Mouse (Mus musculus): Measurements from ENCODE around the gene Cxcl5.

Gene Cxcl5

DNA sequence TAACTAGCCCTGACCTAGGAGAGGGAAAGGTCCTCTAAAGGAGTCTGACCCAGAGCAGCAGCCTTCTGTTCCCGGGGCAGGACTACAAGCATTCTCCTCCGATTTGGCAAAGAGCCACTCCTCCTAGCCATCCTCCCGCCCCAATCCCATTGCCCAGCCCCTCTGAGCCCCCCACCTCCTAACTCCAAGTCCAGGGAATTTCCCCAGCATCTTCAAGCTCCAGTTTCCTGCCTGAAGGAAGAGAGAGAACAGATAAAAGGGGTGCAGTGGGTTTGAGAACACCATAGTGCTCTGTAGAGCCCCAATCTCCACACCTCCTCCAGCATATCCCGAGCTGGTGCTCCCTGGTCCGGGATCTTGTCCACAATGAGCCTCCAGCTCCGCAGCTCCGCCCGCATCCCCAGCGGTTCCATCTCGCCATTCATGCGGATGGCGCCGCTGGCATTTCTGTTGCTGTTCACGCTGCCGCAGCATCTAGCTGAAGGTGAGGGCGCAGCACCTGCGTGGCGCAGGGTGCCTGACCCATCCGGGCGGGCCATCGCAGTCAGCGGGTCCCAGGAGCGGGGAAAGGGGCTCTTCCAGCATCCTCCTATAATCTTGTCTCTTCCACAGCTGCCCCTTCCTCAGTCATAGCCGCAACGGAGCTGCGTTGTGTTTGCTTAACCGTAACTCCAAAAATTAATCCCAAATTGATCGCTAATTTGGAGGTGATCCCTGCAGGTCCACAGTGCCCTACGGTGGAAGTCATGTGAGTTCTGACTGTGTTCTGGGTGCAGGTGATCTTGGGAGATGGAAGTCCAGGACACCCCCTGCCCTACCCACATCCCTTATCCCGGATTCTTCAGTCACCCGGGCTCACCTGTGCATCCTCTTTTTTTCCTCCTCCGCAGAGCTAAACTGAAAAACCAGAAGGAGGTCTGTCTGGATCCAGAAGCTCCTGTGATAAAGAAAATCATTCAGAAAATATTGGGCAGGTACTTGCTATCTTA lies at the start of gene Cxcl5:
TSS of gene Cxcl5 (plus strand) at position 284 of the 989 bp plus-strand sequence.
- 2% methylated on average over 32 of the region's 32 CpGs for WGBS

DNA sequence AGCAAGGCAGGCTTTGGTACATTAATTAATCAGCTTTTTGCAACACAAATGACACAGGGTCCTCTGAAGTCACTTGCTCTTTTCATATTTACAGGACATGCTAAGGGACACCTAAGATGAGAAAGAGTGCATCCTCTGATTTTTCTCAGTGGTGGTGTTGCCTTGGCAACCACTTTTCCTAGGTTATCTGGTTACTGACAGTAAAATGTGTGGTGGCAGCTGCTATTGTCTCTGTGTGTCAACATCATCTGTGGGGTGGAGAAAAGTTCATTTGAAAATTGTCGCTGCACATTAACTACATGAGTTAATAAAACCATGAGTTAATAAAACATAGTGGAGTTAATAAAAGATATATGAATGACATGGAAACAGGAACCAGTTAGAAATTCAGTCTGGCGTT lies 47.8 kb upstream of the Cxcl5 start:
- WGBS = 77% methylated on average over 2 of the region's 2 CpGs

DNA sequence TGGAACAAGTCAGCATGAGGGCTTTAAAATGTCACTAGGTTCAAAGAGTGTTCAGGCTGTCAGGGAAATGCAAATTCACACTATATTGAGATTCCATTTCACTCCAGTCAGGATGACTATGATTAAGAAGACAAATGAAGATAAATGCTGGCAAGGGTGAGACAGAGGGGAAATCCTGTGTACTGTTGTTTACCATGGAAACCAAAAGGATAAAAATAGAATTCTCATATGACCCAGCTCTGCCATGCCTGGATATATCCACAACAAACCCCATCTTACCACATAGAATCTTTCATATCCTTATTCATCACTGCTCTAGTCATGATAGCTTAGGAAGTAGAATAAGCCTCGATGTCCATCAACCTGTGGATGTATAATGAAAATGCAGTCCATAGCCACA lies 41.2 kb upstream of the Cxcl5 start:
- 94% methylated on average over 1 of the region's 1 CpGs for WGBS

DNA sequence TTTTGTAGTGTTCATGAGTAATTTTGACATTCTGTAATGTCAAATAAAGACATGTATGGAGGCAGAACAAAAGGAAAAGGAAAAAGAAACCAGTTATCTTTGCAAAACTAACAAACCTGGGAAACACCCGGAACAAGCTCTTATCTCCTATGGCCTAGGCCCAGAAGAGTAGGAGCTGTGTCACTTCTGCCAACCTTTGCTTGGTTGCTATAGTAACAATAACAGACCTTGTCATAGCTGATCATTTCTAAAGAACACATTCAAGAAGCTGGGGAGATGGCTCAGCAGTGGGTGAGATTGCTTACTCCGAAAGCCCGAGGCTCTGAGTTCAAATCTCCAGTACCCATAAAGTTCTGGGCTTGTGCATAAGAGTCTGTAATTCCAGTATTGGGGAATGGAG lies 36.5 kb upstream of the Cxcl5 start:
- 91% methylated on average over 3 of the region's 3 CpGs for WGBS

DNA sequence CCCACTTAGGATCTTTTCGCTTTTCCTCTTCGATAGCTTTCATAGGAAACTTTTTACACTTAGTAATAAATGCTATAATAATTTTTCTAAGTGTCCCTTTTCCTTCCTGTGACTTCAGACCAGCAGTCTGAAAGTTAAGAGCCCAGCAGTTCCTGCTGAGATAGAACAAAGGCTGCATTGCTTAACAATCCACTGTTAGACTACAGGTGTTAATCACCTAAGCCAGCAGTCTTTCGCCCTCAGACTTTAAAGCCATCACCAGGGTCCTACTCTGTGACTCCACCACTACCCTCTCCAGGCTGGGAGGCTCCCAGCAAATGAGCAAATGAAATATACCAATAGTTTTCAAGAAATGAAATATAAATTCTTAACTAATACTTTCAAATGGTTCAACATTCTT lies 30.9 kb upstream of the Cxcl5 start:
- WGBS = 83% methylated on average over 3 of the region's 3 CpGs

DNA sequence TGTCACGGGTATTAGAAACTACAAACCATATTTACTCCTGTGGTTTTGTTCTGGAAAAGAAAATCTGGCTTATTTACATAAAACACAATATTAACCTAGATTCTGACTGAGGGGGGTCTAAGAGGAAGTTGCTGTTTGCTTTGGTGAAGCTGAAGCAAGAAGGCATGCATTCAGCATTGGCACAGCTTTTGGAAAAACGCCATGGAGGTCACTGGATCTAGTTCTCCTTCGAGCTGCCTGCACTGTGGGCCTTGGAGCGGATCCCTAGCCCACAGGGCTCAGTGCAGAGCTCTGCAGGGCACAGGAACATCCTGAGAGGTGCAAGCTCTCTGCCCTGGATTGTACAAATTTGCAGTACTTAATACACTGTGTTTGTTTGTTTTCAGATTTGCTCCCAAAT lies 27.7 kb upstream of the Cxcl5 start:
- WGBS = 59% methylated on average over 4 of the region's 4 CpGs

DNA sequence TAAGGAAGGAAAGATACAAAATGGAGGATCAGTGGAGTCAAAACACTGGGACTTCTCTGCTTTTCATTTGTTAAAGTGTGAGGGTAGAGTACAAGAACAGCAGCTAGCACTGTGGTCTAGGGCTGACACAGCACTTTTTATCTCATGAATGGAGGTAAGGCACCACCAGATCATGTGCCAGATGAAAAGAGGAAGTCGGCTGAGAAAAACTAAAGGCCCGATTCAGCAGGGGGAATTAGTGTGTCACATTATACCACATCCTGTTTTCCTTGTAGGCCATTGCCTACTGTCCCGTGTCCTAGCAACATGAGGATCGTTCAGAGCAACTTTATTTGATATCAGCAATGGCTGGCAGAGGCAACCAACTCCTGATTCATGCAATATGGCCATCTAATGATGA lies 17.1 kb upstream of the Cxcl5 start:
- WGBS = 60% methylated on average over 4 of the region's 4 CpGs

DNA sequence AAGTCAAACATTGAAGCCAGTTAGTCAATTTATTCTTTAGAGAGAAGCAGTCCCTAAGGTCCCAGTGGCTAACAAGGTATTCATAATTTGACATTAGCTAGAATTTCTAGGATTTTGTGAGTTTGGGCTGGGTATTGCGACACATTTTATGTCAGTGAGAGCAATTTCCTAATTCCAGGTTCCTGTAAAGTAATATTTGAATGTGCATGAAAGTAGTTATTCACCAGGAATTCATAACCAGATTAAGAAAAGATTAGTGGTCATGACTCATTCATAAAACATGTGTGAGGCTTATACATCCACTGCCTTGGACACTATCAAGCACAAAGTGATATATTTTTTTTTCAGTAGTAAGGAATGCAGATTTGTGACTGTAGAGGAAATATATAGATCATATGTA lies 5.2 kb upstream of the Cxcl5 start:
- 96% methylated on average over 1 of the region's 1 CpGs for WGBS

DNA sequence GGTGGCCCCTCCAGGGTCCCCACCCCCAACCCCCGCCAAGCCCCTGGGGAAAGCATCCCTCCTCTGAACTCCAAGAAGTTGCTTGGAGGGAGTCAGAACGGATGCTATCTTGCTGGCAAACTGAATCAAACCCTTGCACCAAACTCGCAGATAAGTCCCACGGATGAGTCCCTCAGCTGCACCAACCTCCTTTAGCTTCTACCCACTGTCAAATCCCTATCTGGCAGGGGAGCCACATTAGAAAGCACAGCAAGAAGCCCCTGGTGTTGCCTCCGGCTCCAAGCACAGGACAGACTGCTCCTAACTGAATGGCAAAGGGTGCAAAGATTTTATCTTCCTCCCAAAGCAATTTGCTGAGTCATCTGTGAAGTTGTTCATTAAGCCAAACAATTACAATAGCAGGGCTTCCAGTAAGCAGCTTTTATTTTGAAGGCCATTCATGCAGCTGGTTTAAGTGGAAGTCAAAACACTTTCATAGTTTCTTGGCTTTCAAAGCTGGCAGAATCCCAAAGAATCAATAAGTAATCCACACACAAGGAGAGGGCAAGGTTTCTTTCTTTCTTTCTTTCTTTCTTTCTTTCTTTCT lies 1.0 kb upstream of the Cxcl5 start:
- 60% methylated on average over 5 of the region's 5 CpGs for WGBS

DNA sequence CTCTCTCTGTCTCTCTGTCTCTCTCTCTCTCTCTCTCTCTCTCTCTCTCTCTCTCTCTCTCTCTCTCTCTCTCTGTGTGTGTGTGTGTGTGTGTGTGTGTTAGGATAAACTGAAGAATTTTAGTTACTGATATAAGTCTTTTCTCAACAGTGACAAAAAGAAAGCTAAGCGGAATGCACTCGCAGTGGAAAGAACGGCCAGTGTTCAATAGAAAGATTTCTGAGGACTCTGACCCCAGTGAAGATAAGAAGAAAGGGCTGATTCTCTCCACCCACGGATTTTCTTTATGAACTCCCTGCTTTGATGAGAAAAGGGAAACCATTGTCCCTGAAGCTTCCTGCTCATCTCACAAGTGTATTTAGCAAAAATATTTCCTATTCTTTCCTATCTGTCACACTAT lies 1.1 kb downstream of the Cxcl5 start:
- WGBS = 44% methylated on average over 4 of the region's 4 CpGs

DNA sequence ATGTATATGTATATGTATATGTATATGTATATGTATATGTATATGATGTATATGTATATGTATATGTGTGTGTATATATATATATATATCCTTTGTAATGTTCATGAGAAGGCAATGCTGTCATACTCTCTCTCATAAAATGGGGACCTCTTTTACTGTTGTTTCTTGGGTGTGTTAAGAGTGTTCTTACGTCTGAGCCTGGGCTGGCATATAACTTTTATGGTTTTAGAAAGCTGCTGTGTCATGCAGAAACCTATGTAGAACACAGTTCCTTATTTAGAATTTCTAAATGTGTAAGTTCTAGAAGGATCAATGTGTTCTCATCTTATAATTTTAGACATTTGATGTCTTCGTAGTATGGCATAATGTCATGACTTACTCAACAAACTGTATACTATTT lies 1.7 kb downstream of the Cxcl5 start:
- 75% methylated on average over 2 of the region's 2 CpGs for WGBS

DNA sequence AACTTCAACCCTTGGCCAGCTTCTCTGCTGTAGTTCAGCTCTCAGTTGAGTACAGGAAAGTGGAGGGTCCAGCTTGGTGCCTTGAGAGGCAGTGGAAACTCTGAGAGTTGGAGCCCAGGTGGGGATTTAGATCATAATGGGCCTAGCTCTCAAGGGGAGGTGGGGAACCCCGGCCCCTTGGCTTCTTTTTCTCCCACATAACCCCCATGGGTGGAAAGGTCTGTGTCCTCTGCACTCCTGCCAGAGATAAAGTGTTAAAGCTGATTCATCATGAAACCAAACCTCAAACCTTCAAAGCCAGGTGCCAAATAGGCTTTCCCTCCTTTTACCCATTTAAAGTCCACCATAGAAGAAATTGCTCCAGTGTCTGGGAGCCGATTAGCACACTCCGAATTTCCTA lies 2.7 kb downstream of the Cxcl5 start:
- 87% methylated on average over 3 of the region's 3 CpGs for WGBS

DNA sequence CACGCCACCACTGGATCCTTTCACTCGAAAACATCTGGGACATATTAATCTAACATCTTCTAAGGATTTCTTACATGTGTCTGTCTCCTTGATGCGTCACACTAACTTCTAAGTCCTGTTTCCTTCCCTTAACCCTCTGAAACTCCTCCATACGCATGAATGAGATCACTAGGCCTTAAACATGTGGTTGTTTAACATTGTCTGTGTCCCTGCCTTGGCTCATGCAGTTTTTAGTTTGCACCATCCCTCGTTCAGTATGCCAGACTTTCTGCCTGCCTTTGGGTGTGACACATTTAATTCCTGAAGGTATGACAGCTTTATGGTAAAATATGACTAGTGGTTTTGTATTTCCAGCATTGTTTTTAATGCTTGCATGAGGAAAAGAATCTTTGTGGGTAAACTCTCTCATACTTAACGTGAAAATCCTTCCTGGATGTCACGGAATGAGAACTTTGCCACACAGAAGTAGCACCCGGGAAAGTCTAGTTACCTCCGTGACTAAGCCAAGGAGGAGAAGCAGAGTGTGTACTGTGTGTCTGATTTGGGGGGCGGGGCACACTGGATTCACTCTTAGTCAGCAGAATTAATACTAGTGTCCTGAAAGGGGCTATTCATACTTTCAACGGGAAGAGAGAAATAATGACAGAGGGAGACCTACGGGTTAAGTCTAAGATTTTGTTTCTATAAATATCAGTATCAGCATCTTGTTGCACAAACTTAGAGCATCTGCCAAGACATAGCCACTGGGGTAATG lies 4.9 kb downstream of the Cxcl5 start:
- 85% methylated on average over 12 of the region's 12 CpGs for WGBS

DNA sequence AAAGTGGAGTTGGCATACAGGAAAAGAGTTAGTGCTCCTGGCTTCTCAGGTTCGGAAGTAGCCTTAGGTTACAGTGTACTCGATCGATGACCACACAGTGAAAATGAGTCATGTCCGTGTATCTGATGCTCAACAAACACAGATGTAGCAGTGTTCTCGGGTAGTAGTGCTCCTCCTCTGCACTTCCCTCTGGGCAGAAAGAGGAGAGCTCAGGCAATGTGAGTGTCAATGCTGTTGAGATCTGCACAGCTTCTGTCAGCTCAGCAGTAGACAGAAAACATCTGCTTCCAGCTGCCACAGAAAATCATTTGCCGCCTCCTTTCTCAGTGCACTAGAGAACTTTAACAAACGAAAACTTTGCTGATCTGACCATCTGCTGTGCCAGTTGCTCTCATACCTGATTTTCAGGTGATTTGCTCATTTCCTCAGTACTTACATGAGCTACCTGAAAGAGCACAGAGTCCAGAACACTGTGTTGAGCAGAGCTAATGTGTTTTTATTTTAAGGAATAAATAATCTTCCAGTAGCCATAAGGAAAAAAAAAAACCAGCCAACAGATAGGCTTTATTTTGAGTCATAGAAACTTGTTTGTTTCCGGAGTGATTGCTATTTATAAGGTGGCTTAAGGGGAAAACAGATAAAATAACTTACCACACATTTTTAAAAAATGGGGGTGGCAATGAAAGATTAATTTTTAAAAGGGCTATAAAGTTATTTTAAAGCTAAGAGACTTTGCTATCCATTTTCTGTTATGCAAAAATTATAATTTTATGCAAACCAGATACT lies 6.9 kb downstream of the Cxcl5 start:
- 82% methylated on average over 8 of the region's 8 CpGs for WGBS

DNA sequence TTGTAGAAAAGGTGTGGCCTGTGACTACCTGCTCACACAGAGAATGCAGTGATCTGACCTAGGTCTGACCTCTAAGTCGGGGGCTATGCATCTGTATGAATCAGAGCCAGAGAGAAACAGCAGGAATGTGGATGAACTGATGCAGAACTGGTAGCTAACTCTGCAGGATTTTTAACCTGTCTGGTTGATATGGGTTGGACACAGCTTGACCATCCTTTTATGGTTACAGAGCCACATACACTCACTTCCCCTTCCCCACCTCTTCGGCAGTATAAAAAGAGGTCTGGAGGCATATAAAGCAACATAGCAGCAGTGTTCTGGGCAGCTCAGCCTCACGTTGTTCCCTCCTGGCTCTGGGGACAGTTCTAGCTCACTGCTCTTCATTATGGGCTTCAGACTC lies 9.1 kb downstream of the Cxcl5 start, which contains the start of gene Ppbp:
TSS of gene Ppbp (plus strand) at position 301 of the 400 bp plus-strand sequence.
- 73% methylated on average over 3 of the region's 3 CpGs for WGBS

DNA sequence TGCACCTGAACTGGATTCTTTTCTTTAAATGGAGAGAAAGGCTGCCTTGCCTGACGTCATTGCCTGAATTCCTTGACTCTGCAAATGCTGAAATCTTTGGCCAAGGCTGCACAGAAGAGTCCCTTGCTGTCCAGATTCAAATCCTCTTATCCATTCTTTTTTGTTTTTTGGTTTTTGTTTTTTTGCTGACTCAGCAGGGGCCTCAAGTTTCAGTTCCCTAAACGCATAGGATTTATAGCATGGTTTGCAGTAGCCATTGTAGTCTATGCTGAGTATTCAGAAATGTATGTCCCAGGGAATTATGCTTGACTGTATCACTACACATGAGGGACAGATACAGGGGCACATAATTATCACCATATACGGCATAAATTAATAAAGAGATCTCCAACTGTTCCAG lies 12.2 kb downstream of the Cxcl5 start:
- 86% methylated on average over 3 of the region's 3 CpGs for WGBS

DNA sequence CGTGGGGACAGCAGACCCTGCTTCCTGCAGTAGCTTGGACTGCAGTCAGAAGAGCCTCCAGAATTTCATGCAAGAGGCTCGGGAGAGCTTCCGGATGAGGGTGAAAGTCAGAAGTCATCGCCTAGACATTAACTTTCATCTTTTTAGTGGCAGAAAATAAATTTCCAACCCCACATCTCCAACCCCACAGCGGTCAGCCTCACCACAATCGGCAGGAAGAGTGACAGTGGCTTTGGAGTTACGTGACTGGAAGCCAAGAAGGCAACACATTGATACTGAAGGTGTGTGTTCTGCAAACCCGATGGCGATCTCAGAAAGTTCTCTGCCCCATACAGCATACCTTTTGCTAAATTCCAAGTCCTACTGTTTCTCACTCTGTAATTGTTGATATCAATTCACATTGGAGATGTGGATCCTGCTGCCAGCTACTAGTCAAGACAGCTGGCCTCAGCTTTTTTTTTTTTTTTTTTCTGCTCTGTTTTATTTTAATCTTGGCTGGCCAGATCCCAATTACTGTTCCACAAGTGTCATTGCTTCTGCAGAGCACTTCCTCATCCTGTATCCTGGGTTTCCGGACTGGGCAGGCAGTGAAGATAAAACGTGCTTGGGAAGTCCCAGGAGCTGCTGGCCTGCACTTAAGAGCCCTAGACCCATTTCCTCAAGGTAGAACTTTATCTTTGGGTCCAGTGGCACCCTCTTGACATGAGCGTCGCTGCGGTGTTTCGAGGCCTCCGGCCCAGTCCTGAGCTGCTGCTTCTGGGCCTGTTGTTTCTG lies 12.9 kb downstream of the Cxcl5 start, which contains the start of gene Pf4:
TSS of gene Pf4 (plus strand) at position 556 of the 774 bp plus-strand sequence.
- WGBS = 75% methylated on average over 16 of the region's 16 CpGs

DNA sequence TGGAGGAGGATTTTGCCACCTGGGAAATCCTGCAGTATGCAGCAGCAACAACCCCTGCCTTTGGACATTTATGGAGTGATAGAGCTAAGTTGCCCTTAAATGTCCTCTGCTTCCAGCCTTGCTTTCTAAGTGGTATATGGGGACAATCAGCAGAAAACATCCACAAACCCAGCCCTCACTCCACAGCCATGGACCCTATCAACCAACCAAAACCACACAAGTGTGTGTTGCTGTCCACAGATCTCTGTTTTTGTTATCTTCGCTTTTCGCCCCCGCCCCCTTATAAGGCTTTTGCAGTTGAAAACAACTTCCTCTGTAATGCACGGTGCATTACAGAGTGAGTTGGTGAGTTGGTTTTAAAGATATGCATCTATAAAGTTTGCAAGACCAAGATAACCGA lies 16.4 kb downstream of the Cxcl5 start:
- 90% methylated on average over 5 of the region's 5 CpGs for WGBS

DNA sequence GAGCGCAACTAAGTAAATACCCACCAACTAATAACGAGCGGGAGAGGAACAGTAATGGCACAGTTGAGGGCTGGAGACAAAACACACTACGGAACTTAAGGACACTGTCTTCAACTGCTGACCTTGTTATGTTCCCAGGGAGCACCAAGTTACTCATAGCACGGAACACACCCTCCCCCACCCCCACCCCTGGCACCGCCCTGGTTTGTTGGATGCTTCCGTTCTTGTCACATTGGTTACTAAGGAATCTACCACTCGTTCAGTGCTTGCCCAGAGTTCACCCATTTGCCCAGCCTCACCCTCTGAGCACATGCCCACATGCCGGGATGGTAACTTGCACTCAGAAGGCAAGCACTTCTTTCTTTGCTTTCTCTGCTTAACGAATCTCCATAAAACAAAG lies 18.5 kb downstream of the Cxcl5 start:
- WGBS = 68% methylated on average over 10 of the region's 10 CpGs

DNA sequence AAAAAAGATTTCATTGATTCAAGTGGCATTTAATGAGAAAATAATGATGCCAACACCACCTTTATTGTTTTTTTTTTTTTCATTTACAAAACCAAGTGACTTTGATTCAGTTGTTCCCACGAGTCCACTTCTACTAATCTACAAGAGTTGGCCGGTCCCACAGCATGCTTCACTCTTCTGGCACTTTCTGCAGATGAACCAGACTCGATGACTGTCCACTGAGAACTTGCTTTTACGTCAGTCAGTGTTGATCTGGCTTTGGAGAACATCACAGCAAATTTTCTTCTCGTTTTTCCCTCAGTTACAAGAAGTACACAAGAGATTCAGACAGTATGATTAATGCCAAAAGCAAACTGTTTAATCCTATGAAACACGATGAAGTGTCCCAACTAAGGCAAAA lies 19.7 kb downstream of the Cxcl5 start:
- WGBS = 81% methylated on average over 6 of the region's 6 CpGs

DNA sequence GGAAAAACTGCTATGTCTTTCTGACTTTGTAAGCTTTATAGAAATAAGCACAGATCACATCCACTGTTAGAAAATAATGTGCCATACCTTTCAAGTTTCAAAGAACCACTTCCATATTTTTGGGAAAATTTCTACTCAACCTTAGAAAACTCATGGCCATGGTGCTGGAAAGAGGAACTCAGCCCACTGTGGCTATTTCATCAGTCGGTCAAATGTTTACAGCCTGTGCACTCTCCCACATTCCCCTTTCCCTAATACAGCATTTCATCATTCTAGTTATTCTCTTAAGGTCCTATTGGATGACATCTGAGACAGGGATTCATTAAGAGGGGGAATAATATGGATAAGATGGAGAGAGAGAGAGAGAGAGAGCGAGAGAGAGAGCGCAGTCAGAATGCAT lies 24.5 kb downstream of the Cxcl5 start:
- whole genome bisulfite sequencing = 93% methylated on average over 3 of the region's 3 CpGs

Data from cerebral cortex, adult 2 months (tissue).